Mouse (Mus musculus) gastrocnemius, postnatal 25 days (tissue): ENCODE measurements at regions not wholly inside any gene's neighbourhood (a gene's known extent, or its start where the extent isn't known, plus 50 kb on each side); places are given as distances from the start of the nearest gene placed in this dataset.

Source experiments
- DNase-seq: peaks from one replicate; pipeline ENCODE4 v3.0.0; 2022

DNA sequence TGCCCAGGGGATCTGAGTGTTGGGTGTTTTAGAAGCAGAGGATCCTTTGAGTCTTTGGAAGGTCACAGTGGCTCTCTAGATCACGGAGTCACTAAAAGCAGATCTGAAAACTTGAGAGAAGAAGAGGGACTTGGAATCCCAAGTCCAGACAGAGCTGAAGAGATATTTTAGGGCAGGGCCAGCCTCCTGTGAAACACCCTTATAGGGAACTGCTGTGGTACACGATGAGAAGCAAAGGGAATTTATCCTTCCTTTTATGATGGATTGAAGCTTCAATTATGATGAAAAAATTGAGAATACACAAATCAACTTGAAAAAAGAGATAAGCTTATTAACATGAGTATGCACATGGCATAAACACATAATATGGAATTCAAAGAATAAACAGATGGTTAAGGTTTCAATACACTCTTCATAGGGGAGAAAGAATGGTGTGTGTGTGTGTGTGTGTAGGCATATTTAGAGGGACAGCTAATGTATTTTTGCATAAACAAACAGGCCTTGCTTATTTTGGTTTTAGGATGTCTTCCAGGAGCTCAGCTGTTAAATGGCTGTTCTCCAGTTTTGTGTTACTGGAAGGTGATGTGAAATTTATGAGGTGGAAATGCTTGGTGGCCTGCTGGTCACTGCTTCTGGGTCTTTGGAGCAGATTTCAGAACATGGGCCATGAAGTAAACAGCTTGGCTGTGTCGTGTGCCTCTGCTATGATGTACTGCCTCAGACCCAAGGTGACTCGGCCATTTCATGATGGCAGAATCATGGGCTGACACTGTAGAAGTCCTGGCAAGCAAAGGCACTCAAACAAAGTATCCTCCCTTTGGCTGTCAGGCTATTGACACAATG is 190.1 kb downstream of the Phlda1 start:
- DNase-seq, result no peak

DNA sequence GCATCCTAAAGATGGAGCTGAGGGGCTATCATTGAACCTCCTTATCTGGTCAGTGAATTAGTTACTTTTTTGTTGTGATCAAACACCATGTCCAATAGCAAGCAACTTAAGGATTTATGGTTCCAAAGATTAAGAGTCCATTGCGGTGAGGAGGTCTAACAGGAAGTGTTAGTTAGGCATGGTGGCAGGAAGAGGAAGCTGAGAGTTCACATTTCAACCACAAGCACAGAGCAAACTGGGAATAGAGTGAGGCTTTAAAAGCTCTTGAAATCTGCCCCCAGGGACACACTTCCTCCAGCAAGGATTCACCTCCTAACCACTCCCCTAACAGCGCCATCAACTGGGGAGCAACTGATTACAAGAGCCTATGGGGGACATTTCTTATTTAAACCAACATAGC is 190.9 kb downstream of the Phlda1 start:
- no peak for DNase-seq

DNA sequence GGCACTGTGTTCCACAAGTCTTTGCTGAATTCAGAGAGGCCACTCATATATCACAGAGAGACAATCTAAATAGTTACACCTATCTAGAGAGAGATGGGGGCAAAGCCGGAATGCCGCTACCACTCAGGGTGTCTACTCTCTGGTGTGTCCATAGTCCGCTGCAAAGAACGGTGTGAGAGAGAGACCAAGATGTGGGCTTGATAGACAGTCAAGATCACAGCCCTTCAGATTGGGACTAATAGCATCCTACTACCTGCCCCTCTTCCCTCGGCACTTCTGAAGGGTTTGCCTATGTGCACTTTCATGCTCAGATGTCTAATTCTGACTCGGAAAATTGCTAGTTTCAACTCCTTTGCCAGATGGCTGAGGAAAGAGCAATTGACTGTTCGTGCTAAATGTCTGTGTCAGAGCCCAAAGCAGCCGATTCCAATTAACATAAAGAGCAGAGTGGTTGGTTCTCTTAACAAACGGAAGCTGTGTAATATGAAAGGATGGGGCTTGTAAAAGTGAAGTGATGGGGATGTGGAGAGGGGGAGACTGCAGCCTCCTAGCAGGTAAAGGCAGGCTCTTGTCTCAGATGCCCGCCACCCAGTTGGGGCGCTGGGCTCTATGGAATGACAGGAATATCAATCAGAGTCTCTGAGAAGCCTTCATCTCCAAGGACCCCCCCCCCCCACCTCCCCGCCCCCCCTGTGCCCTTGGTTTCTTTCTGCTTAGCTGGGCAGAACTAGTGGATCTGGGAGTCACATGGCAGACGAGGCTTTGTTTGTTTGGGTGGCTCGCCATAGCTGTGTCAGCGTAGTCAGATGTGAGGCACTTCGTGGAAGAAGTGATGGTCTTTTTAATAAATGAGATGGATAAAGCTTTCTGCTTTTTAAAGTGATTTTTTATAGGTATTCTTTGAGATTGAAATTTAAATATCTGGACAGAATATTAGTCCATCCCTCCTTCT is 193.7 kb downstream of the Phlda1 start:
- no peak for DNase-seq

DNA sequence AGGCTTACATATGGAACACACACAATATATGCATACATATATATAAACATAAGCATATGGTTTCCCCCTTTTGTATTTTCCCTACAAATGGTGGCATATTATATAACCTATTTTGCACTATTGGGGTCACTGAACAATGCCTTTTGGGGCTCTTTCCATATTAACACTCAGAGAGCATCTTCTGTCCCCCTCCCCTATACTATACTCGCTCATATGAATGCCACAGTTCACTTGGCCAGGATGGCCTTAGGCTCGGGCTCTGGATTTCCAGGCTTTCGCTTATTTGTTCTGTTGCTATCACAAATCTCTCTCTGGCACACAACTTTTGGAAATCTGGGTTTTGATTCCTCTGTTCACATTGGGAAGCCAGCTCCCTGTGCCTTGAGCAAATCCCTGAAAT is 194.5 kb downstream of the Phlda1 start:
- no peak for DNase-seq

DNA sequence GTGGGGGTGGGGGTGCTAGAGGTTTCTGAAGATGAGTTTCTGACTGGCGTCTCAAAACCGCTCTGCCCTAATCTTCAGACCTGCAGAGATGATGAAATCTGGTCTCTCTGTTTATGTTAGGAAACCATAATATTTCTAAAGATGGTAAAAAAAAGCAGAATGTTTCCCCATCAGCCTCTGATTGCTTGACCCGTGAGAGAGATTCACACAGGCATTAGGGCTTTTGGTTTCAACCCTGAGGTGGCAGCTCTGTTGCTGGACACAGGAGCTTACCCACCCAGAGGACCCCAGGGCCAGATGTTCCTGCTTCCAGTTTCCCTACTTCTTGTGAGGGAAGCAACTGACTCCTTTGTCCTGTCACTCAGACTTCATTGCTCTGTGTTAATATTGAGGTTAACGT is 195.1 kb downstream of the Phlda1 start:
- no peak for DNase-seq

DNA sequence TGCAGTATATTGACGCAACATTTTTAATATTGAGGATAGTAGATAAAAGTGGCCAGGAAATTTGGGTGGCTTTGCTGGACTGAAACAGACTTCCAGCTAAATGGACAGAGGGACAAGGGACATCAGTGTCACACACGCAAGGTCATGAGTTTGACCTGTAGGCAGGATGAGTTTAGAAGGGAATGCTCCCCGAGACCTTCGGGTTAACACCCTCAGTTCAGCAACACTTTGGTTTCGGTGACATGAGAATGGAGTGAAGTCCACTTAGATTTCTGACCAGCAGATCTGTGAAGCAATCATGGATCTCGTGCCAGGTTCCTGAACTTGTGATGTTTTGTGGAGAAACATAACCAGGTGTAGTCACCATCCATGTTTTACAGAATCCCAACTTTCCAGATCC is 196.3 kb downstream of the Phlda1 start:
- DNase-seq, result no peak

DNA sequence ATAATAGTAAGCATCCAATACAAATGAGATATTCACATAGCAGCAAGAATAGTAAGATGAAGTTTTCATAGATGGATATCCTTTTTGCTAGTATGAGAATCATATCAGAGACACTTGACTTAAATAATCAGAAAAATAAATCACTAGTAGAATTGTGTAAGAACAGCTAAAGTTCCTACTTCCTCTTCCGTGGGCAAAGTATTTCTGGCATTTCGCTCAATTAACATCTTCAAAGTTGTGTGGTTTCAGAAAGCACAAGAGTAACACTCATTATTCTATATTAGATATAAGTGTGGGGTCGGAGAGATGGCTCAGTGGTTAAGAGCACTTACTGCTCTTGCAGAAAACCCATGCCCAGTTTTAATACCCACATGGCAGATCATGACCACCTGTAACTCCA is 197.4 kb downstream of the Phlda1 start:
- no peak for DNase-seq

DNA sequence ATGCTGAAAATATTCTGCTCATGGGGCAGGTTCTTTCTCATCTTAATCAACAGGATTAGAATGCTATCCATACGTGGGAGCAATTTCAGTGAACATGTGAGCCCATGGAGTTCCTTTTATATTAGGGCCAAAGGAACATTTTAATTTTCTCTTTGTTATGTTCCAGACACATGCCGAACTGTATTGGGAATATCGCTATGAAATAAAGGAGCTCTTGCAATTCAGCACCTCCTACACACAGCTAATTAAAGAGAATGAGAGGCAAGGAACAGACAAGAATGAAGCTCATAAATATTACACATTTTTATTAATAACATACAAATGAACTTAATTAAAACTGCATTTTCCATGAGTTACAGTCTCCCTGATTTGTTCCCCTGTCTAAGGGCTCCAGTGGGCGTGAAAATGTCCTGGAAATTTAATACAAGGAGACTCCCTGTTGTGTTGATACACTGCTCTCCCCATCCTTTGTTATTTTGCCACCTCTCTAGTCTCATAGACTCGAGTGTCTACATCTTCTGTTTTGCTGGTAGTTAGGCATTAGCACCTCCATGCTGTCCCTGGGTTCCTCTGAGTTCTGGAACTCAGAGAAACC is 205.5 kb downstream of the Phlda1 start:
- no peak for DNase-seq

DNA sequence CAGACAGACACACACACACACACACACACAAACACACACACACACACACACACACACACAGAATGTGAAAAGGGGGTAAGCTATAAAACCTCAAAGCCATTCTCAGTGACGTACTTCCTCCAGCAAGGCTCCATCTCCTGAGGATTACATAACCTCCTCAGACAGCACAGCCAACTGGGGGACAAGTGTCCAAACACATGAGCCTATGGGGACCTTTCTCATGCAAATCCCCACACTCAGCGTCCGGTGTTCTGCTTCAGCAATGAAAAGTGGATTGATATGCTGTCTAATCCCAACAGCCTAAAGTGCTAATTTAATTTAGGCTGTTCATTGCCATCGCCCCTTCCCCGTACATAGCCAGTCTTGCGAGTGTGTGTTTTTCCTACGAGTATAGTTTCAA is 206.9 kb downstream of the Phlda1 start:
- no peak for DNase-seq

DNA sequence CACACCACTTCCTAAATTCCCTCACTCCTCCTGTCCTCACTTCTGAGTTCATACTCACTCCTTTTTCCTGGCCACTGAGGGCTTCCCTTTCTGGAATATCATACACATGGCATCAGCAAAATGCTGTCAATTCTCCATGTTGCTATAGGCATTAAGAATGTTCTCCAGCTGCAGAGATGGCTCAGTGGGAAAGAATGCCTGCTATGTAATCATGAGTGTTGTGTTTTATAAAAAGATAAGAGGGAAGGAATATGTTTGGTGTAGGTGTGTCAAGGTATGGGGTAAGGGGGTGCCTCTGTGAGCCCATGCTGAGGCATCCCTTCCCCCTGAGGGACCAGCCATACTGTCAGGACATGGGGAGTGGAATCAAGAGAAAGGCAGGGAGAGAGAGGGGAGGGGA is 207.6 kb downstream of the Phlda1 start:
- DNase-seq, result no peak

DNA sequence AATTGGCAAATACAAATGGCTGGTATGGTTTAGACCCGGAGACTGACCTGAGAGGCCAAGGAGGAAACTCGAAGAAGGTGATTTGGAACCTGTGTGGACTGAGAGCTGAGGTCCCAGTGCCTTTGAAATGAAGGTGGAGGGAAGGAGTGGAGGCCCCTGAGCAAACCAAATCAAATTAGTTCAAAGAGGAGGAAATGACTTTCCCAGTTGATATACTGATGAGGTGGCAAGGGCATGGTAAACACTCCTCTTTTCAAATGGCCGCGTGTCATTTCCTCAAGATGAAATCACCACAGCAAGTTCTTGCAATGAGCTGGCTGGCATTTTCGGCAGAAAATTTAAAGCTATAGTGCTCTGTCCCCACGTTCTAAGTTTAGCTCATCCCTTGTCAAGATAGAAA is 209.1 kb downstream of the Phlda1 start:
- no peak for DNase-seq

DNA sequence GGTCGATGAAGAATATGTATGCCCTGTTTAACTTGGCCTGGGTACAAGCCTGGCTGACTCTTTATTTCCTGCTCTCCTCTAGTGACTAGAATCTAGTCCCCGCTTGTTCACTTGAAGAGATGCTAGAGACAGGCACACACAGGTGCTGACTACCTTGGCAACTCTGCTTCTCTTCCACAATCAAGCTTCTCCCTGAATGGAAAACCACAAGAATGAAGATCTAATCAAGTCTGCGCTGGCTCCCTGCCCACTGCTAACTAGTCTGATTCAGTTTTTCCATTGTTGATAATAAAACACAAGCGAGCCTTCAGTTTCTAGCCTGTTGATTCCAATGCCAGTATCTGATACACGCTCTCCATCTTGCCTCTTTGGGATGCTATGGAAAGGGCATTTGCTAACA is 213.5 kb downstream of the Phlda1 start:
- DNase-seq, result no peak

DNA sequence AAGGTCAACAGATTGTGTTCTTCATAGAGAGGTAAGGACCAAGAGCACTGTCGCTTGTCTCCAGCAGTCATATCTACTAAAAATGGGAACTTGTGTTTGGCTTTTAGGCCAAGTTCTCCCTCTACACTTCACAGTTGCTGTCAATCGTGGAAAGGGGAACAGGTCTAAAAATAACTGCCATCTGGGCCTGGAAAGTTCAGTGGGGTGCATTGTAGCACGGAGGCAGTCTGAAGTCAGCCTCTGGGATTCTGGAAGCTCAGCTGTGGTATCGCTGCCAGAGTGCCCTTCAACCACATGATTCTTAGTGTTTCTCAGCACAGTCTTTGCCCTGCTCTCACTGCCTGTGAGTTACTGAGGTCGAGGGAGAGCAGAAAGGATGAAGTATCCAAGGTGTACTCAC is 215.0 kb downstream of the Phlda1 start:
- DNase-seq, result peak; percentile 23

DNA sequence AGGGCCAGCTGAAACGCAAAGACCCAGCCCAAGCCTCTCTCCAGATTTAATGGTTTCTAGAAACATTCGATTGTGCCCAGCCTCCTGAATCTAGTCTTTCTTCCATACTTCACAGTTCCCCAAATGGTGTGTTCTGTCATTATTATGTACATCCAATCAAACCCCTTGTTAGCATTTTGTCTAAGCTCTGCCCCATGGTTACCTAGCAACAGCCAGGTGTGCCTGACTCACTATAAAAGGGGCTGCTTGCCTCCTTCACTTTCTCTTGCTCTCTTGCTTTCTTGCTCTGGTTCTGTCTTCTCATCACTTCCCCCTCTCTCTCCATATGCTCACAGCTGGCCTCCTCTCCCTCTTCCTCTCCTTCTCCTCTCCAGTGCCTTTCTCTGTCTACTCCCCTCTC is 217.8 kb downstream of the Phlda1 start:
- no peak for DNase-seq

DNA sequence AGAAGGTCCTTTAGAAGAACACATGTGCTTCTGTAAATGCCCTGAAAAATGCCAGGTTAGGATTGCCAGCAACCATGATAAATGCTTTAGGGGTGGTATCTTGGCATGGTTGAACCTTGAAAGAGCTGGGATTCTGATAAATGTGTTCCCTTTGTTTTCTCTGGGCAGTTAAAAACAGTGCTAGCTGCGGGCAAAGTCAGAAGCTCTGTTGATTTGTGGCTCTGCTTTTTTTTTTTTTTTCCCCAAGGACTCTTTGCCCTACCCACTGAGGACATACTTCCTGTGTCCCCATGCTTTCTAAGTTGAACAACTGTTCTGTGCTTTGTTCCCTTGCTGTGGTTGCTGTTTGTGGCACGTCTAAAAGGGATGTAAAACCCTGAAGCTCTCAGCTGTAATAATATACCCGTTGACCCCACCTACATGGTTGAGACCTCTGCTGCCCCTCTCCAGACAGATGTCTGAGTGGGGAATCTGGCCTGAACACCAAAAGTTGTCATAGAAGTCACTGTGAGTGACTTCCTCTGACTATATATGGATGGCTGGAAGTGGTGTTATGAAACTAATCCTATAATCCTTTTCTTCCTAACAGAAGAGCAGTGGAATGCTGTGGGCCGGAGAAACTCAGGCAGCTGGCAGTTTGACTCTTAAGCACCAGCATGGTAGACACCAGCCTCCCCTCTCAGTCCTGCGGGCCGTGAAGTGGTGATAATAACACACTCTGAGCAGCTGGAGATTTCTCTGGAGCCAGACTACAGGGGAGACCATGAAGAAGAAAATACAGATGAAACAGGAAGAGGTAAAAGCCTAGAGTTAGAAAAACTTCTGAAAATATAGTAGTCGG is 218.7 kb downstream of the Phlda1 start:
- no peak for DNase-seq

DNA sequence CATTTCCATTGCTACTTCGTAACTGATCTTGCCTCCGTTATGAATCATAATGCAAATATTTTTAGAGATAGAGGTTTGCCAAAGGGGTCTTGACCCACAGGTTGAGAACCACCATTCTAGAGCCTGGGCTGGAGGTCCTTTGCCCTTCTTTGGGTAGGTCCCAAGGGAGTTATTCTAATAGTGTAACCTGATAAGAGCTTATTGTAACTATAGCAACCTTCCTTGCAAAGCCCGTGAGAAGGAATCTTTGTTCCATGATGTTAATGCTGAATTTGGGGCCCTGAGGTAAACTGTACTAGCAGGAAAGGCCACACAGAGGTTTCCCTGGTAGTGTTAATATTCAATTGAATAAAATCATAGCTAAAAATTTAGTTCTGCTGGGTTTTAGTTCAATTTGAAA is 229.9 kb downstream of the Phlda1 start:
- no peak for DNase-seq

DNA sequence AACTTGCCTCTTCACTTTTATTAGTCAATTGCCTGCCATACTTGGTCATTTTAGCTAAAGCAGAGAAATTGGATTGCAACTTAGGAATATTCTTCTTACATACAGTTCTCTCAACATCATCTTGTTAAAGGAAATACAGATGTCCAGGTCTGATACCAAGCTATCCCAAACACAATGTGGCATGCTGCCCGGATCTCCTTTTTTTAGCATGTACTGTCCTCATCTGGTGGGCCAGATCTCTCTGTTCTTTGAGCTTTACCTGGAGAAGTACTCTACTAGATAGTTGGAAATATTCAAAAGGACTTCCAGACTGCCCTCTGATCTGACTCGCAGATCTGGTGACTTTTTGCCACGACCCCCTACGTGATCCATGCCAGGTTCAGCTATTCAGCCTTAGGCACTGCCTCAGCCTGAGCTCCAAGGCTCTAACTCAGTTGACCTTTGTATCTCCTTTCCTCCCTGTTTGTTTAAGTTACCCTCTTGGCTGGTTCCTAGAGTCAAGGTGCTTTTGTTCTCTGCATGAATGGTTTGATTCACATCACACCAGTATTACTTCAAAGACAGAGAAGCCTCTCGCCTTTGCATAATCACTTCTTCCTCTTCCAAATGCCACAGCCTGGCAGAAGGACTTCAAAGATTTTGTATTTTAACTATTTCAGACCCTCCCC is 232.9 kb upstream of the Krr1 start:
- DNase-seq, result no peak

DNA sequence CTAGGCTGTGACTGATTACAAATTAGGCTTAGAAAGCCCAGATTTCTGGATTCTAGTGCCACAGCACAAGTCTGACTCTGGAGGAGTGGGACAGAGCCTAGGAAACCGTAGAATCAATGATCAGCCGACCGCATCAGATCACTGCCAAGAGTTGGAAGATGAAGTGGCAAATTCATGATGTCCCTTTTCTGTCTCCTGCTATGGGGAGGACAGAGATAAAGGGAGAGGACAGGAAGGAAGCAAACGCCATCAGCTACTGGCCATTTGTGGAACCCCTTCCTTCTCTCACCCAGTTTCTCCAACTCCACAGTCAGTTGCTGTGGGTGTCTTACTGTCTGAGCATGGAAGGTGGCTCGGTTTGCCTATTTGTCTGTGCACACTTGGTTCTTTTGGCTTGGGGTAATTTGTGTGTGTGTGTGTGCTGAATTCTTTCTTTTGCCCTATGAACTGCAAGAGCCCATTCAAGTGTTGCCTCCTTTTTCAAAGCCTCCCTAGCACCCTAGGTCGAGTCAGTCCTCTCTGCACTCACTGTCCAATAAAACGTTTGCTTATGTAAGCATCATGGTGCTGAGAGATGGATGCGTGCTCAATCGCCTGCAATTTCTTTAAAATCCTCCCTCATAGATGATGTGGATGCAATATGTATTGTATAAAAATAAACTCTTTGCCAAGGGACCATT is 231.7 kb upstream of the Krr1 start:
- no peak for DNase-seq

DNA sequence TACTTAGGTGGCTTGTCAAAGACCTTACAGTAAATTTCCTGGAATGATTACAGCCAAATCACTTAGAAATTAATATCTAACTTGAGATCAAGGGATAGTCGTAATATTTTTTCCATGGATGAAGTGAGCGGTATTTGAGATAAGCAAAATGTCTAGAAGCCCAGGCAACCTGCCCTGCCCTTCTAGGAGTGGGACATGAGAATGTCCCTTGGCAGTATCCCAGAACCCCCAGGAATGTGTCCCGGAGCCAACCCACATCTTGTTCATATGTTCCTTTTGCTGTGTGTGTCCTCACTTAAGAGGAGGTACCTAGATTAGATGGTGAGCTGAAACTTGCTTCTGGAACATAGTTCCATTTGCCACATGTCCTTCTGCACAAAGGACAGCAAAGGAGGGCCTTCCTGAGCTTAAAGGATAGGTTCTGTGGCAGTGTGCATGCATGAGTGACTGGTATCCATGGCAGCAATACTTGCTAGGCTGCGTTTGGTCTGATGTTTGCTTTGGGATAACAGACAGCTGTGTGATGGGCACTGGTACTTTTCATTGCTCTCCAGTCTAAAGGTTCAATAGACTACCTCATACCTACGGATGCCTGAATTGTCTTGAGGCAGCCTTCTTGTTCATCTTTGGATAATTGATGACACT is 231.0 kb upstream of the Krr1 start:
- DNase-seq, result no peak

DNA sequence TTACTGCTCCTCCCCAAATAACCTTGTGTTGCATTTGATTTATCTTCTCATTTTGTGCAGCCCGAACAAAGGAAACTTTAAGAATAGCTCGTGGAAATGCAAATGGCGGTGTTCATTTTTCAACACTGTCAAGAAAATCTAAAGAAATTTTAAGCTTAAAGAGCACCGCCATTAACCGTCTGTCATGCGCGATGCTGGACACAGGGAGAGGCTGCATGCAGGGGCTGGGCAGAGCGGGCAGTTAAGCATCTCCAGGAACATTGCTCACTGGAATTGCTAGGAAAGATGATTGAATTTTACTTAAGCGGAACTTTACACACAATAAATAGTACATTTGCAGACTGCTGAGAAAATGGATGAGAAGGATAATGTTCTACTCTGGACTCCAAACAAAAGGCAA is 229.2 kb upstream of the Krr1 start:
- DNase-seq, result no peak
